Mouse (Mus musculus) ES-Bruce4 (cell line): ENCODE results near the gene Meis2.

Source experiments
- EP300 ChIP-seq: IDR thresholded peaks from 2 replicates; pipeline ENCODE4 v1.6.1; 2011; ENCODE audit warnings: low read depth, low read length; ENCODE audit not compliant: insufficient read depth
- POLR2A ChIP-seq: IDR thresholded peaks from one replicate; pipeline ENCODE4 v1.8.1; 2011; ENCODE audit warnings: low read length; ENCODE audit not compliant: insufficient read depth

- no peak for TF ChIP-seq POLR2A
- no peak for TF ChIP-seq EP300
Measured at GRCm38 (mm10) chr2:115984487-115984886, 81.2 kb downstream of the Meis2 start.
